ENCODE assay signal across 31 mouse cellular contexts in genomic region chr9:55016926-55017325, GRCm38 (mm10). TPM values are rescaled to one million over a fixed set of nuclear protein-coding genes. Genes with fewer than 3 reads are reported as not detected.
"Had no signal": no experiment of that assay in that cellular context is flagged by ENCODE, and none has a peak within 500 bp of the region (broad histone marks: within the 10 kb centered on the region; RNA-seq: fewer than 3 reads in every experiment).

No protein-coding gene starts in this region.

- H3K27me3 ChIP-seq: heart, embryonic 15.5 days; hindbrain, embryonic 12.5 days; hindbrain, embryonic 15.5 days; limb, embryonic 15.5 days had no signal

- H3K27ac ChIP-seq: gastrocnemius, adult 2 months; heart, adult 2 months; heart, embryonic 13.5 days; heart, embryonic 15.5 days; hindbrain, embryonic 10.5 days; hindbrain, embryonic 12.5 days; hindbrain, embryonic 15.5 days; hindbrain, postnatal 0 days; kidney, embryonic 15.5 days; kidney, postnatal 0 days; limb, embryonic 13.5 days; limb, embryonic 15.5 days; liver, embryonic 12.5 days; liver, embryonic 14.5 days had no signal

- H3K36me3 ChIP-seq: heart, embryonic 13.5 days; heart, embryonic 15.5 days; kidney, embryonic 15.5 days; limb, embryonic 13.5 days; limb, embryonic 15.5 days; liver, embryonic 12.5 days had no signal

- H3K4me1 ChIP-seq: heart, embryonic 13.5 days; heart, embryonic 15.5 days; hindbrain, embryonic 12.5 days; hindbrain, embryonic 15.5 days; kidney, embryonic 15.5 days; limb, embryonic 13.5 days; limb, embryonic 15.5 days; liver, embryonic 12.5 days had no signal

- DNase-seq: gastrocnemius, adult 2 months; gastrocnemius, postnatal 10 days; gastrocnemius, postnatal 25 days; heart, adult 2 months; heart, postnatal 4 days; kidney, adult 11 months; kidney, adult 2 months; kidney, adult 9 months; kidney, postnatal 14 days; kidney, postnatal 36 days; layer of hippocampus, adult 9-11 months; layer of hippocampus, postnatal 36 days; left cerebral cortex, postnatal 4 days had no signal

- H3K9me3 ChIP-seq: heart, embryonic 13.5 days; heart, embryonic 15.5 days; hindbrain, embryonic 10.5 days; hindbrain, embryonic 12.5 days; hindbrain, embryonic 15.5 days; kidney, embryonic 15.5 days; limb, embryonic 13.5 days; limb, embryonic 15.5 days; liver, embryonic 12.5 days had no signal

- ATAC-seq: hindbrain, postnatal 0 days; intestine, embryonic 16.5 days; liver, embryonic 12.5 days had no signal

- H3K9ac ChIP-seq: heart, embryonic 13.5 days; heart, embryonic 15.5 days; hindbrain, embryonic 12.5 days; hindbrain, embryonic 15.5 days; kidney, embryonic 15.5 days; limb, embryonic 13.5 days; limb, embryonic 15.5 days; liver, embryonic 12.5 days; liver, embryonic 14.5 days had no signal

- H3K4me3 ChIP-seq: gastrocnemius, adult 2 months; heart, adult 2 months; heart, embryonic 13.5 days; heart, embryonic 15.5 days; hindbrain, embryonic 10.5 days; hindbrain, embryonic 12.5 days; hindbrain, embryonic 15.5 days; kidney, embryonic 15.5 days; limb, embryonic 13.5 days; limb, embryonic 15.5 days; liver, embryonic 12.5 days had no signal

RNA-seq across cellular contexts. Expression of gene Chrna3, which starts 9.4 kb away (rescaled TPM):
- total RNA-seq: gastrocnemius, adult 2 months; gastrocnemius, postnatal 25 days; granulocyte monocyte progenitor cell, adult 5-6 weeks; heart, postnatal 25 days; liver, adult 2 months had no signal
- polyA plus RNA-seq: heart, postnatal 0 days; liver, adult 2 months; liver, embryonic 14.5 days had no signal

RNA-seq across cellular contexts. Expression of gene Chrnb4, which starts 31.7 kb away (rescaled TPM):
- total RNA-seq: gastrocnemius, adult 2 months; granulocyte monocyte progenitor cell, adult 5-6 weeks; heart, postnatal 25 days; liver, adult 2 months had no signal
- polyA plus RNA-seq: liver, adult 2 months; liver, embryonic 14.5 days had no signal

RNA-seq across cellular contexts. Expression of gene Chrna5, which starts 36.2 kb away (rescaled TPM):
- total RNA-seq: gastrocnemius, adult 2 months; gastrocnemius, postnatal 10 days; gastrocnemius, postnatal 25 days; granulocyte monocyte progenitor cell, adult 5-6 weeks; heart, adult 2 months; heart, postnatal 25 days; heart, postnatal 4 days; liver, adult 2 months had no signal
- polyA plus RNA-seq: heart, adult 2 months; heart, embryonic 11.5 days; kidney, adult 2 months; liver, adult 2 months had no signal
